Mouse (Mus musculus) c-Kit-negative CD71-positive TER-119-positive erythroid progenitor cells, embryonic 14.5 days (primary cell): ENCODE results near the gene Grid2.

Experiments used
- DNase-seq: peaks from one replicate; pipeline ENCODE4 v3.0.0-alpha.2; 2013; ENCODE audit warnings: low read depth, low spot score

Gene Grid2

DNA sequence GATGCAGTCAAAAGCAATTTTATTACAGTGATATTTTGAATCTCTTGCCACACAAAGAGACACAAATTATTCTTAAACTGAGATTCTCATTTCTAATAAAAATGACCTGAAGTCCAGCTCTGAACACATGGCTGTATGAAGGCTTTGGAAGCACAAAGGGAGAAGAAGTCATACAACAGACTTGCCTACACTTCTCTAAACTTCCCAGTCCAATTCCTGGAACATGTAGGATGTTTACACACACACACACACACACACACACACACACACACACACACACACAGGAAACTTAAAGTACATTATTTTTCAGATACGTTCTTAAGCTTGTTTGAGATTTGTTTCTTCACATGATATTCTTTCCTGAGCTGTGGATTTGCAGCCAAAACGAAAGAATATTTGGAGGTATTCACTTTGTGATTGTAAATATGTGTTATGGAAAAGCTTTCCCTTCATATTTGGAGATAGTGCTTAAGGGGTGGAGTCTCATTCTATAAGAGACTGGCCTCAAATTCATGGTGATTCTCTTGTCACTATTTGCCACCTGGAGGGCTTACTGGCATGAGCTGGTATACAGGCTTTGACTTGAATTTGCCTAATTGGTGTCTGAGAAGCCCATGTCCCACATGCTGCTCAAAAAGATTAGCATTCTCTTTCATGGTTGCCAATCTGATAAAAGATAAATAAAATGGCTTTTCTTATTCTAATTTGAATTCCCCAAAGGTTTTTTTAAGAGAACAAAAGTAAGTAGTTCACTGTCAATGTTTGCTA is 1049.2 kb downstream of the Grid2 start:
- DNase-seq = no peak

DNA sequence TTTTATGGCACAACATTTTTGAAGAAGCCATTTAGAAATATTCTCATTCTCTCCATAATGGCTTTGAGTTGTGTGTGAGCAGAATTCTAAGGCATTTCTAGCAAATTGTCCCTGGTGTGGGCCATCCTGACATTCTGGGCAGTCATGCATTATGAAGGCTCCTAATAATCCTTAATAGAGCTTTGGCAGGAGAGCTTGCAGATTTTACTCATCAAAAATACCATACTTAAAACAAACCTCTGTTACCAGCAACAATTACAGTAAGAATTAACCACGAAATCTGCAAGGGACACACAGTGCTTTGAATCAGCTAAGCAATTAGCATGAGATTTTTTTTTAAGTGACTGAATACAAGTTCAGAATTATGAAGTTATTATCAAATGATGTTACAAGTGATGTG is 1053.0 kb downstream of the Grid2 start:
- no peak for DNase-seq

- no peak for DNase-seq
Observed at GRCm38 (mm10) chr6:64313132-64313531, 1057.5 kb downstream of the Grid2 start.

DNA sequence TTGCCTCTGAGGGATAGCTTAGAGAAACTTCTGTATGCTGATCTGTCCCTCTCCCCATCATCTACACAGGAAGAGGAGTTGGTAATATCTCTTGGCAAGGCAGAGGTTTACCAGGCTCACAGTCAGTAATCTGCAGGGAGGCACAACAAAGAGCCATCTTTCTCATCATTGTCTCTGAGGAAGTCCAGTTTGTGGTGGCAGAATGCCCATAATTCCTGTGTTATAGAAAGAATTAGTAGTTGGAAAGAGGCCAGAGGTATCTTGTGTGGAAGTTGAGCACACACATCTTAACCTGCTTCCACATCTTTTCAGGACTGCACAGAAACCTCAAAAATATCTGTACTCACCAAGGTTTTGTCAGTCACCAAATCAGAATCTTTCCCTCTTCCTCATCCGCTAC is 1071.3 kb downstream of the Grid2 start:
- no peak for DNase-seq

DNA sequence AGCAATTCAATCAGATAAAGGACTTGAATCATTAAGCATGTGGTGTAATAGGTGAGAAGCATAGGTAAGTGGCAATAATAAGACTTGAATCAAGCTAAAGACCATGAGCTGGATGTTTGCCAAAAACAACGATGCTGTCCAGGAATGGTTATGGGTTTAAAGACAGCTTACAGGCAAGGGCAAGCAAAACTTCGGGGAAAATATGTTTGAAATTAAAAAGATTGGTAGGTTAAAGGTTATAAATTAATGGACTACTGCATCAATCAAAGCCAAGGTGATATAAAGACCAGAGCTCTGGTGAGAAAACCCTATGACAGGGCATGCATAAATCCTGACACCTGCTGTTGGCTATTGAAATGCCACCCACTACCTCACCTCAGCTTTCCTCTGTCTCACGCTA is 1072.2 kb downstream of the Grid2 start:
- DNase-seq = no peak

DNA sequence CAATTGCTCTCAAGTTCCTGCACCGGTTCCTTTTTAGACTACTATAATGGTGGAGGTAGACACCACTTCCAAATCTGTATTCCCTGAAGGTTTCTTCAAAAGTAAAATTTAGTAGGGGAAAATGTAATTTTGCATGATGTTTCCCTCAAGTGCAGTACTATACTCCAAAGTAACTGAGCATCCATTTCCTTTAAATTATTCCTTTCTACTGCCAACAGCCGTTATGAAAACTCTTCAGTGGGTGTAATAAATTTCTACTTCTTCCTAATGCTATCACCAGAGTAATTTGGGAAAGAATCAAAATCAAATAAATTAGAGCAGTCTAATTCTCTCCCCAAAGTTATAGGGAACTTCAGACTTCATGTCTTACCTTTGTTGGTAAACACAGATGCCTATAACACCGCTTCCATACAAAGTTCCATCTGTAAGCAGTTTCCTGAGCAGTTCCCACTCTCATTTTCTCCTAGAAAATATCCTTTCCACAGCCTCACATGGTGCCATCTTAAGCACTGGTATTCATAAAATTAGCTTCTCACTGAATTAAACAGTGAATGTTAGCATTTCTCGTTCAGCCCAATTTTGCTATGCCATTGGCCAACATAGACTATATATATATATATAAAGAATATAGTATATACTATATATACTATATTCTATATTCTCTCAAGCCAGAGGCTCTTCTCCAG is 1142.9 kb downstream of the Grid2 start:
- no peak for DNase-seq

GRCm38 (mm10) chr6:64427658-64428057 is 1172.0 kb downstream of the Grid2 start:
- DNase-seq = no peak

DNA sequence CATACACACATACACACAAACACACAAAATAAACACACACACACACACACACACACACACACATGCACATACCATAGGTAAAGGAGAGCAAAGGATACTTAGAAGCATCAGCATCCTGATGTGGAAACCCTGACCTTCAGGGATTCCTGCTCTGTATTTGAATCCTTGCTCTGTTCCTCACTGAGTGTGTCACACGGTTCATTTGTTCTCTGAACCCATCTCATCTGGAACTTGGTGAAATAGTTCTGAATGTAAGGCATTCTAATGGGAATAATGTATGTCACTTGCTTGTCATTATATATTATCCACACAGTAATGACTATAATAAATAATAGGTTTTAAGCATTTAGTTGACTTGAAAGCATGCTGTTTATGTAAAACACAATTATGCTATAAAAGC is 1173.2 kb downstream of the Grid2 start:
- DNase-seq = no peak

DNA sequence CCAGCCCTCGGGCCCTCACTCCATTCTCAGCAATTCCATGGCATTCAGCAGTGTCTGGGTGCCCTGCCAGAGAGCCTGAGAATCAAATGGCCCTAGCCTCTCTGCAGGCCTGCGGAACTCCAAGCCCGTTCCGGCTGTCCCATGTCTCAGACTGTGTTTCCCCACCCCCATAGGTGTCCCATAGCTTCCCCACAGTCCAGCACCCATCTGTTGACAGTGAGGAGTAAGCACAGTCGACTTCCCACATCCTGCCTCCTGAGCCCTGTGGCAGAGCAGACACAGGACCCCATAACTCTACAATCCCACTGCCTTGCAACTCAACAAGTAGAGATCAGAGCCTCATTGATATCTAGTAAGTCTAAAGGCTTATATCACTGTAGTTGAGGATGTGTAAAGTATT is 1192.5 kb downstream of the Grid2 start:
- no peak for DNase-seq

DNA sequence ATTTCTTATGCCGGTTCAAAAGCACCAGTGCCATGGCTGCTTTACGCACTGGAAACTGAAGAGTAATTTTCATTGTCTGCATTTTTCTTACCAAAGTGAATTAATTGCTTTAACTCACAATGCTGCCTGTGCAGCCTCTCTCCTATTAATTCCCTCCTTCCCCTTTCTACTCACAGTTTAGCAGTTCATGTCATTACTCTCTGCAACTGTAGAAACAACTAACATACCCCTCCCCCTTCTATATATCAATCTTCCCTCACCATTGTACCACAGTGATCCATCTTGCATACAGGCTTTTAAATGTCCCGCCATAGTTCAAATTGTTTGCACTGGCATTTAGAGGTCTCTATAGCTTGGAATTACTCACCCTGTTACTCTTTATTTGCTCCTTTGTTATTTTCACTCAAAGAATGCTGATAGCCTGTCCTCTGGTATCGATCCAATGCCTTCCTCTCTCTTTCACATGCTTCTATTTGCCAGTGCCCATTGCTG is 1193.2 kb downstream of the Grid2 start:
- DNase-seq = no peak

- DNase-seq = no peak
Observed at GRCm38 (mm10) chr6:64450770-64451169, 1195.1 kb downstream of the Grid2 start.

DNA sequence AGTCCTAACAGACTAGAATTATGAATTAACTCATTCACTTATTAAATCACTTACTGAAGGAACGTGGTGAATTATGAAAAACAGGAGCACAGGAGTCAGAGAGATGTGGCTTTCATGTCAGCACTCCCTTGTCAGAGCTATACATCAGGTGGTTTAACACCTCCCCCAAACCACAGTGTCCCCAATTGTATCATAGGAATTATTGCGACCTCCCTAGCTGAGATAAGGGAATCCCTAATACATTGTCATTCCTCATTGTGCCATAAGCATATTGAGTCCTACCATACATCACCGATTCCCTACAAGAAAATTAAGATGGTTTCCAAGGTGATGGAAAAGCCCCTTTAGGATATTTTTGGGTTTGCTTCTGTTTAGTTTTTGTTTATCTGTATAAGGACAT is 1224.2 kb downstream of the Grid2 start:
- no peak for DNase-seq

DNA sequence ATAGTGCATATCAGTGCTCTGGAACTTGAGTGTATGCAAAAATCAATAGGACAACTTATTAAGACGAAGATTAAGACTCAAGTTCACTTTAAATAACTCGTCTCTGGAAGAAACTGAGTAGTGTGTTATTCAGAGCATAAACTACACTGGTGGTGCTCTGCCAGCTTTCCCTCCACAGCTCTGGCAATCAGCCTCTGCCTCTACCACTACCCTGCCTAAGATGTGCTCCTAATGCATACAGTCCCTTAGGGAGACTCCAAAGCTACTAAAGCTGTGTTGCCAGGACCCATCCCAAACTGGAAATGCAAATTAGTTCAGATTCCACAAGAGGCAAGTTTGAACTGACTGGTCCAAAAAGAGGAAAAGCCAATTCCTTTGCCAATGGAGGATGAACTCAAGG is 1224.9 kb downstream of the Grid2 start:
- DNase-seq = no peak

DNA sequence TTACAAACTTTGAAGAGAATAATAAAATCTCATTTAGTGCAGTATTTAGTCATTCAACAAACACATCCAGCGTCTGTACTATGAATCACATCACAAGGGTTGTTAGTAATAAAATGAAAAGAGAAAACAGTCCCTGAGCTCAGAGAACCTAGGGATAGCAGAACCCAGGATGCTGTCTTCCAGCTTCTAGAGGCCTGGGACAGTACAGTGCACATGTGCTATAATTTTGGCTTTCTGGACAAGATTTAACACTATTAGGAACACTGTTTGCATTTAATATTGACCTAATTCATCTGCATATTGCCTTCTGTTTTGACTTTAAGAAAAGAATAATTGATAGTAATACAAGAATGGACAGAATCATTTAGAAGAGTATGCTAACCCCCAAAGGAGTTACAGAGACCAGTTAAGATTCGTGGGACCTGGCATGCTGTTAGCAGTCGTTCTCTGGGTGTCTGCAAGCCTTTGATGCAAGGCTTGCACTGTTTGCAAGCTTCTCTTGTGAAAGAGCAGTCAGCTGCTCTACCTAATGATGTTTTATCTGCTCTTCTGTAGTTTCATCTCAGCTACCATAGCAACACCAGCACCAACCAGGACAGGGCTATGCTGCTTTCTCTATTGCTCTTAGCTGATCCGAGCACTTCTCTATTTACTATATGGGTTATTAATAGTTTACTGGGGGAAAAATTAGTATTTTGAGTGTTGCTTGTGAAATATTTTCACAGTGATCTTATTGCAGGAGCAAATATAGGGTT is 1234.8 kb downstream of the Grid2 start:
- no peak for DNase-seq

DNA sequence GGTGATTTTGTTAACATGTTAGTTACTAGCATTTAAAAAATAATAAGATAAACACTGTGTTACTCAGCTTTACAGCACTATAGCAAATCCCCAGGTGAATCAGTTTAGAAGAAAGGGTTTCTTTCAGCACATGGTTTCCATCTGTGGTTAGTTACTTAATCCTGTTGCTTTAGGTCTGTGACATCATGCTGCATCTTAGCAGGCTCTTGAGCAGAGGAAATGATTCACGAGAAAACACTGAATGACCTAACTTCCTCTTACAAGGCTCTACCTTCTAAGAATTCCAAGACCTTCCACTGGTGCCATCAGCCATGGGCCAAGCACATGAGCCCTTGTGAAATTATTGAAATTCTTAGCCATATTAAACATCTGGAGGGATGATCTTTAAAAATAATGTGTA is 1248.7 kb downstream of the Grid2 start:
- no peak for DNase-seq

DNA sequence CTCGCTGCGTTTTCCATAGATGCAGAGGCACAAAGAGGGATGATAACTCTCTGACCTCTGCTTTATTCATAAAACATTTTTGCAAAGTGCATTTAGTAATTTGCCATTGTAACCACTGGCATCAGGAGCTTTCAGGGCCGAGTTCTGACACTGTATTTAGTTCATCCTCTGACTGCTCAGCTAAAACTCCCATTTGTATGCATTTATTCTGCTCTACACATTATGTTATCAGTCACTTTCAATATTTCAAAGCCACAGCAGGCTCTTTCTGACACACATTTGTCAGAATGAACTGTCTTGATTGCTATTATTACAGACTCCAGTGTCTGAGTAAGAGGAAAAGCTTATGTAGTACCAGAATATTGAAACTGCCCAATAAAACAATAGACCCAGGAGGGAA is 1286.5 kb downstream of the Grid2 start:
- DNase-seq = no peak

- DNase-seq = no peak
Observed at GRCm38 (mm10) chr6:64553645-64554044, 1298.0 kb downstream of the Grid2 start.

- DNase-seq = no peak
Observed at GRCm38 (mm10) chr6:64555220-64555619, 1299.5 kb downstream of the Grid2 start.

DNA sequence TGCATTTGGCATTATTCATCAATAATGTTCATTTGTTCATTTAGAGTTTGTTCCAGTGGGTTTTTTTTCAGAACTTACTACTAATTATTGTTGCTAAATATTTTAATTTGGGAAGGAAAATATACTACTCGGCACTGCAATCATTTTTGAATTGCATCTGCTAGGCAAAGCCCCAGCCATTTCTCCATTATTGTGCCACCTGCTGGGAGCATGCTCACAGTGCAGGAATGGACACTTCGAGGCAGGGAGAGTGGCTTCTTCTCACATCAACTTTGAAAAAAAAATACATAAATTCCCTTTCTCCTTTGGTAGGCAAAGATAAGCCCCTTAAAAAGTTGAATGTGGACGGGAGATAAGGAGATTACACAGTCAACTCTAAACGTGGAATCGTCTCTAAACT is 1312.9 kb downstream of the Grid2 start:
- no peak for DNase-seq

DNA sequence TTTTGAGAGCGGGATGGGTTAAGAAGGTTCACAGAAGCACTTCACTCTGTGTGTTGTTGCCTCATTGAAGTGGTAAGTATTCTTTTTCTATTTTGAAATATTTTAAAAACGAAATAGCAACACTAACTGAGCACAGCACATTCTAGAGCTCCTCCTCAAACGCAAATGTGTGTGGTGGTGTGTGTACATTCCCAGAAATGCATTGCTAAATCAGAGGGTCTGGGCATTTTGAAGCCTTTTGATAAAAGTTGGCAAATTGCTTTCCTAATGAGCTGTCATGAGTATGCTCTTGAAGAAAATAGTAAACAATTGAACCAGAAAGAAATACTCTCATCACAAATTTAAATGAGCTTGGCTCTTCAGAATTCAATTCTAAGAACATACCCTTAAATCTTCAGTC is 1325.7 kb downstream of the Grid2 start:
- DNase-seq = no peak

DNA sequence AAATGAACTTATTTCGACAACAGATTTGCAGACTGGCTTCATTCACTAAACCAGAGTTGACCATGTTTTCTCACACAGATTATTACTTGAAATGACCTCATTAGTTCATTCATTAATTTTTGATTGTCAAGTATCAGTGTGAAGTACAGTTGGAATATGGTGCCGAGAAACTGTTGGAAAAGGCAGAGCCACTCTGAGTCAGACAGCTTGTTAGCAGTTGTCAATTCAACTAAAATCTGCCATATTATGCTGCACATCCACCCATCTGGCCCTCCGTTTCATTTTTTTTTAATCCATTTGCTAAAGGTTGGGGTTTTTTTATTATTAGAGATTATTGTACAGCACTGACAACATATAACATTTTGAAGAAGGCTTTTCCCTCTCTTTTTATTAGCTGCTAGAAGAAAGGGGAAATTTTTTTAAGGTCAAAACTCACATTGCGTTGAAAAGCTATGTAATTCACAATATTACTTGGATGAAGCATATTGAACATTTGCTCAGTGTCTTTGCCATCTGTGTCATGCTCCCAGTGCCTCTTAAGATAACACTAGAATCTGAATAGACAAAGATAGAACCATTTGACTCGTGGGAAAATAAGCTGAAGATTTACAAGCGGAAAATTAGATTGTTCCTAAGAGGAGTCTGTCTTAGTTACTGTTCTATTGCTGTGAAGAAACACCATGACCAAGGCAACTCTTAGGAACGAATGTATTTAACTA is 1333.0 kb downstream of the Grid2 start:
- DNase-seq = no peak

DNA sequence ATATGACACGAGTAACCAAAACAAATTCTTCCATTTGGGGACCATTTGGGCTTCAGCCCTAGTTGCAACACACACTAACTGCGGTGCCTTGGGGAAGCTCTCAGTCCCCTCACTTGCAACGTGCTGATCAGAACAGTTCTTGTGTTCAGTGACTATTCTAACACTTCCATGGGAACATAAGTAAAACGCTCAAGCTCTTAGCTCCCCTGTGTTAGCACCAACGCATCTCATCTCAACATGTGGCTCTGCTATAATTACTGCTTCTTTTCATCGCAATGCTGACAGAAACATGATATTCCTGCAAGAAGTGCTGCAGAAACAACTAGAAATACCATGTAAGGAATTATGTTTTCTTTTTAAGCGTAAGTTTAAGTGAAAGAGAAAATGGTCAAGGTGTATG is 1340.6 kb downstream of the Grid2 start:
- no peak for DNase-seq
